Mouse (Mus musculus) small intestine, adult 2 months (tissue): ENCODE data around the gene AC109138.7. TPM values are rescaled to one million over a fixed set of nuclear protein-coding genes. Genes with fewer than 3 reads are reported as not detected.

Experiments used
- H3K27ac ChIP-seq: fragments of 200-500 bp; 2 replicates; pipeline ENCODE4 v1.5.1; 2012; ENCODE audit warnings: low read depth, low read length, control low read depth, inconsistent platforms; ENCODE audit not compliant: insufficient read depth
- H3K27me3 ChIP-seq: fragments of 200-500 bp; 2 replicates; pipeline ENCODE4 v1.6.1; 2012; ENCODE audit warnings: mild to moderate bottlenecking, moderate library complexity, low read length, inconsistent platforms; ENCODE audit not compliant: control insufficient read depth, insufficient read depth
- H3K36me3 ChIP-seq: fragments of 200-500 bp; 2 replicates; pipeline ENCODE4 v1.6.1; 2012; ENCODE audit warnings: mild to moderate bottlenecking, low read length, control low read depth, inconsistent platforms; ENCODE audit not compliant: control insufficient read depth, insufficient read depth
- H3K4me1 ChIP-seq: fragments of 200-500 bp; 2 replicates; pipeline ENCODE4 v1.6.1; 2012; ENCODE audit warnings: low read length, inconsistent platforms, mixed read lengths; ENCODE audit not compliant: control insufficient read depth, insufficient read depth, insufficient read length
- H3K4me3 ChIP-seq: fragments of 200-500 bp; 2 replicates; pipeline ENCODE4 v1.5.1; 2012; ENCODE audit warnings: low read depth, mild to moderate bottlenecking, control low read depth, inconsistent platforms, low read length, moderate library complexity
- CTCF ChIP-seq: fragments of 200-500 bp; IDR thresholded peaks from 2 replicates; pipeline ENCODE4 v1.5.1; 2012; ENCODE audit warnings: low read depth, mild to moderate bottlenecking, control low read depth, inconsistent platforms, low read length, moderate library complexity, mixed read lengths; ENCODE audit not compliant: insufficient replicate concordance, insufficient read length; ENCODE audit errors: extremely low read depth
- POLR2A ChIP-seq: fragments of 200-500 bp; IDR thresholded peaks from 2 replicates; pipeline ENCODE4 v1.6.1; 2012; ENCODE audit warnings: low read depth, mild to moderate bottlenecking, control low read depth, inconsistent platforms, low read length, moderate library complexity
- WGBS: fragments of 180-500 bp; shearing (Covaris S2); methylation state at CpG from one replicate; pipeline ENCODE4 v1.1.7; 2018; 5-methylcytosine and 5-hydroxymethylcytosine counted together
- polyA plus RNA-seq: library from polyadenylated mRNA; depleted of rRNA; stranded (reverse); fragments of >200 nt; gene quantifications from 2 replicates; pipeline ENCODE4 v1.2.3, GENCODE M21; 2012

Gene AC109138.7
- polyA plus RNA-seq, 1 experiment: not detected

- Histone ChIP-seq H3K27me3 (no peaks in the 10 kb centered on the region), H3K36me3 (peaks cover 36% of the 10 kb centered on the region), H3K4me3 (peak overlapping the region; percentile 77), H3K27ac (no peak overlapping the region), H3K4me1 (peaks cover 18% of the 10 kb centered on the region)
- WGBS: 35% methylated on average over 6 of the region's 6 CpGs
- TF ChIP-seq POLR2A (no peak), CTCF (no peak)
These were observed 21.0 kb upstream of the AC109138.7 start for GRCm38 (mm10) chr19:4193129-4193528.

DNA sequence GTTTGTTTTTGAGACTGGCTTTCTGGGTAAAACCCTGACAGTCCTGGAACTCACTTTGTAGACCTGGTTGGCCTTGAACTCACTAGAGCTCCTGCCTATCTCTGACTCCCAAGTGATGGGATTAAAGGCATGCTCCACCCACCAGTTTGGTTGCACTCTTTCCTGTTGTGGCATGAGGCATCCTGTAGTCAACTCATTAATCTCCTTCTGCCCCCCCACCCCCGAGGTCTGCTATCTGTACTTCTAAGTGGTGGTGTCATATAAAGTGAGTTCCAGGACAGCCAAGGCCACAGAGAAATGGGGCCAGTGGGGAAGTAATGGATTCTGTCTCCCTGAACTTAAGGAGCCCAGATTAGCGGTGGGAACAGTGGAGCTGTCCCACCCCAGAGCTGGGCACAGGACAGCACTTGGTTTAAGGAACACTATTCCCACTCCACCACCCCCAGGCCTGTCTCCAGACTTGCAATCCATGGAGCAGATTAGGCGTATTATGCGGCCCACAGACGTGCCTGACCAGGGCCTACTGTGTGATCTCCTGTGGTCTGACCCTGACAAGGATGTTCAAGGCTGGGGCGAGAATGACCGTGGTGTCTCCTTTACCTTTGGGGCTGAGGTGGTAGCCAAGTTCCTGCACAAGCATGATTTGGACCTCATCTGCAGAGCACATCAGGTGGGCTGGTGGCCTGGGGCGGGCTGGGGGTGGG, 20.0 kb upstream of the AC109138.7 start:
- H3K4me3 ChIP-seq: no peak overlapping the region
- no peak overlapping the region for H3K27ac ChIP-seq

GRCm38 (mm10) chr19:4194776-4195650, 19.1 kb upstream of the AC109138.7 start:
- no peak overlapping the region for H3K27ac ChIP-seq
- WGBS: 64% methylated on average over 12 of the region's 12 CpGs
- TF ChIP-seq POLR2A (no peak), CTCF (no peak)

More for the DNA sequence above, 20.0 kb upstream of the AC109138.7 start:
- TF ChIP-seq POLR2A (no peak), CTCF (no peak)
- peaks cover 40% of the 10 kb centered on the region for H3K36me3 ChIP-seq
- no peaks in the 10 kb centered on the region for H3K27me3 ChIP-seq
- H3K4me1 ChIP-seq: peaks cover 18% of the 10 kb centered on the region
- WGBS: 80% methylated on average over 8 of the region's 8 CpGs

DNA sequence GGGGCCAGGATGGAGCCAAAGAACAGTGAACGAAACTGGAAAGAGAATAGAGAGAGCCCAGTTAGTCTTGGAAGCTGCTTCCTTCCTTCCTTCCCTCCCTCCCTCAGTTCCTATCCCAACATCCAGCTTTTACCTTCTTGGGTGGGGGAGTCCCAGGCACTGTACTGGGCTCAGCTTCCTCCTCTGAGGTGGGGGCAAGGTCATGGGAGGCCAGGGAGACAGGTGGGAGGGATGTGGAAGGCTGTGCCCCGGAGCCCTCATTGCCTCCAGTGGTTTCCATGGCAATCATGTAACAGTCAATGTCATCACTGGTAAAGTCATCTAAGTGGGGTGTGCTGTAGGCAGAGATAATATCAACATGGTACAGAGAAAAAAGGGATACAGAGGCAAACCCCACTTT, 18.1 kb upstream of the AC109138.7 start:
- Histone ChIP-seq H3K27ac (no peak overlapping the region), H3K4me3 (no peak overlapping the region), H3K27me3 (no peaks in the 10 kb centered on the region), H3K4me1 (peaks cover 28% of the 10 kb centered on the region), H3K36me3 (peaks cover 40% of the 10 kb centered on the region)
- 33% methylated on average over 2 of the region's 2 CpGs for WGBS
- TF ChIP-seq CTCF: no peak
- no peak for TF ChIP-seq POLR2A

More at GRCm38 (mm10) chr19:4194776-4195650, 19.1 kb upstream of the AC109138.7 start:
- Histone ChIP-seq H3K27me3 (no peaks in the 10 kb centered on the region), H3K36me3 (peaks cover 40% of the 10 kb centered on the region), H3K4me1 (peaks cover 19% of the 10 kb centered on the region), H3K4me3 (no peak overlapping the region)

- Histone ChIP-seq H3K4me3 (no peak overlapping the region), H3K27ac (no peak overlapping the region; the same call in 1 of the 2 replicates)
- TF ChIP-seq POLR2A (no peak), CTCF (no peak)
These were observed 17.6 kb upstream of the AC109138.7 start for GRCm38 (mm10) chr19:4196548-4196947.

GRCm38 (mm10) chr19:4197180-4197579, 17.0 kb upstream of the AC109138.7 start:
- H3K4me3 ChIP-seq: no peak overlapping the region
- H3K4me1 ChIP-seq: peaks cover 27% of the 10 kb centered on the region
- H3K27ac ChIP-seq: no peak overlapping the region
- H3K36me3 ChIP-seq: peaks cover 40% of the 10 kb centered on the region
- H3K27me3 ChIP-seq: no peaks in the 10 kb centered on the region
- TF ChIP-seq POLR2A: no peak
- no peak for TF ChIP-seq CTCF
- 53% methylated on average over 3 of the region's 3 CpGs for WGBS

More at GRCm38 (mm10) chr19:4196548-4196947, 17.6 kb upstream of the AC109138.7 start:
- Histone ChIP-seq H3K27me3 (no peaks in the 10 kb centered on the region), H3K4me1 (peaks cover 24% of the 10 kb centered on the region), H3K36me3 (peaks cover 40% of the 10 kb centered on the region)
- 8% methylated on average over 5 of the region's 5 CpGs for WGBS

DNA sequence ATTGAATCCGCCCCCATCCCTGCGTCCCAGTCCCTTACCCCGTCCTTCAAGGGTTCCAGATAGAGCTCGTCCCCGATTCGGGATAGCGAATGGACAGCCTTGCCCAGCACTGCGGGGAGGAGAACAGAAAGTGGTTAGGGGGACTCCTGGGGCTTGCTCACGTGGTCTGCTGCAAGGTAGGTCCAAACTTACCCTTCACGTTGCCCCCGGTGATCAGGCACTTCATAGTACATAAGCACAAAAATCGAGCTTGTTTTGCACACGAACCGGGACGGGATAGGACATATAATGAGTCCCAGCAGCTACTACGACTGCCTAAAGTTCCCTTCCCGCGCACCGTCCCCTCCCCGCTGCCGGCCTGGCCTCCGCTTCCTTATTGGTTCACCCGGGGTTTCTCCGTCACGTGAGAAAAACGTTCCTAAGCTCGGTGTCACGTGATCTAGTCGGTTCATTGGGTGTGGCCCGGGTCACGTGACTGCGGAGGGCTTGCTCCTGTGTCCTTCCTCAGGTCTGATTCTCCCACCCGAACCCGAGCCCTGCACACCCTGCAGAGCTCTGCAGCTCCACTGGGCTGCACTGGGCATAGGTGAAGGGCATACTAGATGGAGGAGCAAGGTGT, 12.8 kb upstream of the AC109138.7 start, which contains the start of gene Rad9a:
Gene Rad9a, minus strand, starts transcription at position 372 of the 619 bp plus-strand sequence.
- peak within 1 kb of the TSS; percentile 63 for H3K27ac ChIP-seq
- H3K27me3 ChIP-seq: no peaks in the 10 kb centered on the region
- peaks cover 9% of the 10 kb centered on the region for H3K36me3 ChIP-seq
- TF ChIP-seq POLR2A (no peak; the same call in 1 of the 2 replicates), CTCF (no peak)
- under 1% methylated on average over 34 of the region's 34 CpGs for WGBS
- peak within 1 kb of the TSS; percentile 86 for H3K4me3 ChIP-seq
- peaks cover 21% of the 10 kb centered on the region for H3K4me1 ChIP-seq
